Mouse (Mus musculus) R1 (cell line): ENCODE data around the gene Mgat1.

Source experiments
- DNase-seq: peaks from one replicate; pipeline ENCODE4 v3.0.0-alpha.2; 2018; ENCODE audit warnings: low read depth, low spot score

Gene Mgat1

DNA sequence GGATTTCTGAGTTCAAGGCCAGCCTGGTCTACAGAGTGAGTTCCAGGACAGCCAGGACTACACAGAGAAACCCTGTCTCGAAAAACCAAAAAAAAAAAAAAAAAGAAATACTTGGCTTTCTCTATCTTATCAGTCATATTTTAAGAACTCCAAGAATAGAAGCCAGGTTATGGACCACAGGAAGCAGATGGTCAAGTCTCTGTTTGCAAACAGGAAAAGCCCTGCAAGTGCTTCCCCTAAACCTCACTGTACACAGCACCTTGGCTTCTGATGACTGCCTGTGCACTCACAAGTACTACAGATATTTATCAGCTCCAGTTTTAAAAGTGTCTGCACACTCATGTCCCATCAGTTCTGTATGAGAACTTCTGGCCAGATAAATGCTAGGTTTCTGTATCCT lies 2.5 kb upstream of the Mgat1 start:
- no peak for DNase-seq

DNA sequence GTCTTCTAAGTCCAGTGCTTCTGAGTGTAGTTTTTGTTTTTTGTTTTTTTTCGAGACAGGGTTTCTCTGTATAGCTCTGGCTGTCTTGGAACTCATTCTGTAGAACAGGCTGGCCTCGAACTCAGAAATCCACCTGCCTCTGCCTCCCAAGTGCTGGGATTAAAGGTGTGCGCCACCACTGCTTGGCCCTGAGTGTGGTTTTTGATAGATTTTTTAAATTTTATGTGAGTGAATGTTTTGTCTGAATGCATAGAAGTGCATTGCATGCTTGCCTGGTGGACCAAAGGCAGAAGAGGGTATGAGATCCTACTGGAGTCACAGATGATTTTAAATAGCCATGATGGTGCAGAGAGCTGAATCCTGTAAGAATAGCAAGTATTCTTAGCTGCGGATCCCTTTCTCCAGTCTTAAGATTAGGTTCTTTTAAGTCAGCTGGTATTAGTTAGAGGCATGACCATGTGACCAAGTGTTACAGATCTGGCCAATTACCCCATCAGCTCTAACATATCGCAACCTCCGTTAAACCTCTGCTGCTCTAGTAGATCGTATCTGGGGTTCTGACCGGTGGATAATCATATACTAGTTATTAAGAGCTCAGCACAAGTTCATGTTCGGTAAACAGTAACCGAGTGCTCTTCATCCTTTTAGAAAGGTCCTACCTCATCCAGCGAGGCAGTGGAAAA lies 906 bp upstream of the Mgat1 start:
- no peak for DNase-seq

DNA sequence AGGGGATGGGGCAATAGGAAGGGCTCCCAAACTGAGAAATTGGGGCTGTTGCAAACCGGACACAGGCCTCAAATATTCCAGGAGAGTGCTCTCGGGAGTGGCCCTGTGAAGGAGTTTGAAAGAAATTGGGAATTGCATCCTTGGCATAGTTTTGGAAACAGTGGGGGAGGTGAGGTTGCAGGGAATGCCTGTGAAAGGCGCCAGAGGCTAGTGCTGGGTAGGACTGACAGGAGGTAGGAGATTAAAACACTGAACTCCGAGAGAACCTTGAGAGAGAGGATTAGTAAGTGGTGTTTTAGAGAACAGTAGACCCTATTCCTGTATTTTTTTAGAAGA lies 572 bp downstream of the Mgat1 start:
- no peak for DNase-seq

DNA sequence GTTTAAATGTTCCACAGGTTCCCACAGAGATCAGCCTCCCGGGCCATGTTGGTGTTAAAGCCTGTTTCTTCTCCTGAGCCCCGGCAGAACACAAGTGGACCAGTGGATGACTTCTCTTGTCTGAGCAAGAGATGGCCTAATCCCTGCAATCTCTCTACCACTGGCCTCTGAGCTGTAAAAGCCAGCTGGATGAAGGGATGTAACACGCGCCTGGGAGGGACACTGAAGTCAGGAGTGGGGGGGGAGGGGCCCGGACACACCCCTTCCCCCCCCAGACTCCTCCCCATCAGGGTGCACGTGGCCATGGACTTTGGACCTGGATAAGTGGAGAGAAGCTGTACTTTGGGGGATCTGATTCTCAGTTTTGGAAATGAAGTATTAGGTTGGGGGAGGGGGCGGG lies 1.2 kb downstream of the Mgat1 start:
- DNase-seq, result peak; percentile 72

DNA sequence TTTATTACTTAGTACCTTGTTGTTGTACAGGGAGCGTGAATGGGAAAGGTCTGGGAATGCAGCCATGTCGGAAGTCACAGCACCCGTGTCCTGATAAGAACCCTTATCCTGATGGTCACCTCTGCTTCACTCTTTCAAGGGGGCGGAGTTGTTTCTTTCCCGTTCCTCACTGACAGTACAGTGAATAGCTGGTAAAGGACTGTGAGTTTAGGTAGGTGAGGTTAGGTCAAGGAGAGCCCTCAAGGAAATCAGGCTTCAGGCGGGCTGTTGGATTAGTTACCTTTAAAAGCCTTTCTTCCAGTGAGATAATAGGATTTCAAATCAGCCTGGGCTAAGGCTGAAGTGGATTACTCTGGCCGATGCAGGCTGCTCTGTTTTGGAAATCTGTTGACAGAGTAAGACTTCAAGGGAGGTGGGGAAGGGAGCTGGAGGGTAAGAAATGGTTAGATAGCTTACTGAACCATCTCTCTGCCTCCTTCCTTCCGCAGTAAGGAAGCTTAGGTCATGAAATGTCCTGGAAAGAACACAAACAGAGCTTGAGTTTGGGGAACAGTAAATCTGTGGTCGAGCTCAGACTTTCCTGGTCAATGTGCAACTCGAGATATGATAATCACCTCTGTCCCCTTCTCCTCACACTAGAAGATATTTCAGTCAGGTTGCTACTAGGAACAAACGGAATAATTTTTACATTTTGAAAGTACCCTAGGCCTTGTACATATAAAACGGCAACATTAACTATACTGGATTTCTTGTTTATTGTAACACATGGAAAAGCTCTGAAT lies 1.8 kb downstream of the Mgat1 start:
- DNase-seq, result no peak

DNA sequence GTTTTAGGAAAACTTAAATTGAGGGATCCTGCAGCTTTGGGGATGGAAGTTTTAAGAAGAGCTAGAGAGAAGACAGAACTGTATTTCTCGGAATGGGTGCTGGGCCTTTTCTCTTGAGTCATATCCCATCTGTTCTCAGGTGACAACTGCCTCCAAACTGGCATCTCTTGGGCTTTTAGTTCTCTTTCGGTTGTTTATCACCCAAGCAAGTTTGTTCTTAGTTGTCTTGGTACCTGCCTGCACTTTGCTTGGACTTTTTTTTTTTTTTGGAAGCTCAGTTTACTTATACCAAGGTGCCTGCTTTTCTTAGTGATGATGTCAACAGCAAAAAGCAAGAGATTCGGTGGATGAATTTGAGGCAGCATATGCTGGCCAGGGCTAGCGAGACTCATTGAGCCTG lies 2.5 kb downstream of the Mgat1 start:
- DNase-seq, result no peak

DNA sequence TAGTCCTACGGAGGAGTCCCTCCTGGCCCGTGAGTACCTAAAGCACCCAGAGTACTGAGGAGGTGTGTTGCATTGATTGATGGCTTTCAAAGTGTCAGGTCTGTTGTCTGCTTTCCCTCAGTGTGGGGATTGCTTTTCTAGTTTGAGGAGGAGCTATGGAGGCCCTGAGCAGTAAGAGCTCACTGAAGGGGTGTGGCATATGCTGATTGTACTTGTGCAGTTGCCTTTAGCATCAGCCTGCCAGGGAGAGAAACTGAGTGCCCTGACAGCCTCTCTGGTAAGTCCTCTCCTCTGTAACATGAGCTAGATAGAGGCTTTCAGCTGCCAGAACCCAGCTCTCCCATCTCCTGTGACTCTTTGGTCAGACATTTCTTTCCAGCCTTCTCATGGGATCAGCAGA lies 3.3 kb downstream of the Mgat1 start:
- DNase-seq, result peak; percentile 23

DNA sequence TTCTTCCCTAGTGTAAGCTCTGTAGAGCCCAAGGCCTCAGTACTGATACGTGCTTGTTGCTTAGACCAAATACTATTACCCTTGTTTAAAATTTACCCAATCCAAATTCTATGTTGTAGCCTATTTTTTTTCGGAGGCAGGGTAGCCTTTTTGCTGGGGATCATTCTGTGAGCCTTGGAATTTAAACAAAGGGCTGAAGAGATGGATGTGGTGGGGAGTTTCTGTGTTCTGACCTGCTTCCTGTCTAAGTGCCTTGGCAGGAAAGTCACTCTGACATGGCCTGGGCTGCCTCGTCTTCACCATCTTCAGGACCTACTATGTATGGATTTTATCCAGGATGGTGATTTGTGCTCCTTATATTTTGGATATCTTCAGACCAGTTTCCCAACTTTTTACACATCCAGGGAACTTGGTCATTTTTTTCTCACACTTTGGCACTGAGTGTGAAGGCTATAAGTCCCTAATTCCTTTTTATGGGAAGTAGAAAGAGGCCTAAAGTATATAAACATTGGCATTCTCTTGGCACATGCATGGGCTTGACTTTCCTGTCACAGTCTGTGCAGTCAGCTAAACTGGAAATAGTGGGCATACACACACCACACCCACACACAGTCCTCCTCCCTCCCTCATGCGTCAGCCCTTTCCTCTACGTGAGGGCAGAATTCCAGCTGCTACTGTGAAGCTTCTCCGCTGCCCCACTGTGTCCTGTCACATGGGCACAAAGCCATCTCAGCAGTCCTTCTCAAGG lies 4.4 kb downstream of the Mgat1 start:
- no peak for DNase-seq

DNA sequence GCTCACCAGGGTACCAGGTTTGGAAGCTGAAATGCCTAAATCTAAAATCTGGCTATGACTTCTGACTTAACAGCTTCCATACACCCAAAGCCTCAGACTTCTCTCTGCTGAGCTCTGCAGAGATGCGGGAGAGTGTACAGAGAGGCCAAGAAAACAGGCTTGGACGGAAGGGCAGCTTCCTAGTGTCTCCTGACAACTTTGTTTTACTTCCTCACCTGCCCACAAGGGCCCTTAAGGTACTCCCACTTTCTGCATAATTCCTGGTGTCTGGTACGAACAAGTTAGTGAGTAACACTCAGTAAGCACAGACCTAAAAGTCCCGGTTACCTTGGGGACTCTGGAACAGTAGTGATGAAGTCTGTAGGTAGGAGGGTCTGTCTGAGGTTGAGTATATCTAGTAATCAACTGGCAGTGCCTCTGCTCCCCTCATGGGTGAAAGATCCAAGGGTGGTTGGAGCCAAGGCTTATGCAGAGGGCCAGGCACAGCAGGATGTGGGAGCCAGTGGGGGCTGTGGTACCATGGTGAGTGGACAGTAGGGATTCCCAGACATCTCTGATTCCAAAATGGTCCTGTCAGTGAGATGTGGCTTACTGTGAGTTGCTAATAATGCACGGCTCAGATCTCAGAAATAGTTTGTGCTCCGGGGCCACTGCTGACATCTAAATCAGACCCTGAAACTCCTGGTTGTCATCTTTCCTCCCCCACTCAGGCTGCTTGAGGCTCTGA lies 5.1 kb downstream of the Mgat1 start:
- no peak for DNase-seq

DNA sequence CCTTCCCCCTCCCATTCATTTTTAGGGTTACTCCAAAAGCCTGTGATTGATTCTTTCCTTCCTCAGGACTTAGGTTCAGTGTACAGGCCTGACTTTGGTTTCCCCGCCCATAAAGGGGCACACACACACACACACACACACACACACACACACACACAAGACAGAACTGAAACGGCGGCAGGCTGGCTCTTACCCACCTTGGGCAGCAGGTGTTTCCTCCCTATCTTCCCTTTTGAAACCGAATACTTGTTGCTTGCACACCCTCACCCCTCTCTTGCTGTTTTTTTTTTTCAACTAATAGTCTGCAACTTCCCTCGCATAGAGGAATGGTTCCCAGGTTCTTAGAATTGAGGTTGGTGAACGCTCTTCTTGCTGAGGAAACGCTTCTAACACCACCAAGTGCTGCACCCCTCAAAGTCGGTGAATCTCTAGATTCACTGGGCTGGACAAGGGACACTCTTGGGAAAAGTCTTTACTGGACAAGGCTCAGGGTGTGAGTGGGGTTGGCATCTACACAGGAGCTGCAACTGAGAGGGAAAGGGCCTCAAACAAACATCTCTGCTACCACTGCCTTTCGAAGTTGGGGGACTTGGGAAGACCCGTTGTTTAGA lies 5.9 kb downstream of the Mgat1 start:
- DNase-seq, result no peak

DNA sequence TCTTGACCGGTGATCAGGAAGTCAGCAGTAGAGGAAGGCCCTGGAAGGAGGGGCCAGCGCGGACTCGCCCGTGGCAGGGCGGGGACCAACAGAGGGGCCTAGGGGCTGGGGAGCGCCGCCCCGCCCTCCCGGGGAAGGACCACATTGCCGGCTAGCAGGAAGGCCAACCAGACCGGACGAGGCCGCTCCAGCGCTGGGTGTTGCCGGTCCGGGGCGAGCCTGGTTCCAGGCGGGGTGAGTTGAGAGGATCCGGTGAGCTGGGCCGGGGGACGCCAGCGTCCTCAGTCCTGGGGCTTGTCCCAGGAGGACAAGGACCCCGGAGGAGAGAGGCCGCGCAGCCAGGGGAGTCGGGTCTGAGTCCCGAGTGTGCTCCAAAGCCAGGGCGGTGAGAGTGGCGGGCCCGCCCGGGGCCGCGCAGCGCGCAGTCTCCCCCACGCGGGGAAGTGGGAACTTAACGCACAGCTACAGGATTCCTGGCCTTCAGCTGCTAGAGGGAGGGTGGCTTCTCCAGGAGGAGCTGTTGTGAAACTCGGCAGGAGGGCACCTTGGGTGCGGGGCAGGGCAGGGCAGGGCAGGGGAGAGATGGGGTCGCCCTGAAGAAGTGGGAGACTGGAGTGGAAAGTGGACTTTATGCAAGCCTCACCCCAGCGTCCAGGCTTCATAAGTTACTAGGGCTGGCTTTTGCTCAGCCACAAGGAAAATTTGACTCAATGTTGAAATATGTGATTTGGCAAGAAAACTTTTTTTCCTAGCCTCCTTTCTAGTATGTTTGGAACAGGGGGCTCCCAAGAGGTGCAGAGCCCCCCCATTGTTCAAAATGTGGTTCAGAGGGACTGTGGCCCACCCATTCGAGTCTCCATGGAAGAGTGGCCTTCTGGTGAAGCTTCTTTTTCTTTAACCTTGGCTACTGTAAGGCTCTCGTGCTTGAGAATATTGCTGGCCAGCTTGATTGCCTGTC lies 6.7 kb downstream of the Mgat1 start:
- peak; percentile 51 for DNase-seq

DNA sequence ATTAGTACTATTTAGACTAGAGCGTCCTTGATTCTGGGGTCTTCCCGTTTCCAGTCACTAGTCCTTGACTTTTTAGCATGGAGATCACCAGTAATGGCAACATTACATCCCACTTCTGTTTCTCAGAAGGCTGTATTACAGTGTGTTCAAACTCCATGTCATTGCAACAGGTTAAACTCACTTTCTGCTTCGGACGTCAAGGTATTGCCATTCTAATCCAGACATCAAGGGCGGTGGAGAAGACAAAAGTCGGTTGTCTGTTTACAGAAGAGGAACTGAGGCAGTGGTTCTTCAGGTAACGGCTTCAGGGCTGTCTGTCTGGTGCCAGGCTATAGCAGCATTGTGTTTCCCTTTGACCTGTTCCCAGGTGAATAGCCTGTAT lies 7.4 kb downstream of the Mgat1 start:
- no peak for DNase-seq

DNA sequence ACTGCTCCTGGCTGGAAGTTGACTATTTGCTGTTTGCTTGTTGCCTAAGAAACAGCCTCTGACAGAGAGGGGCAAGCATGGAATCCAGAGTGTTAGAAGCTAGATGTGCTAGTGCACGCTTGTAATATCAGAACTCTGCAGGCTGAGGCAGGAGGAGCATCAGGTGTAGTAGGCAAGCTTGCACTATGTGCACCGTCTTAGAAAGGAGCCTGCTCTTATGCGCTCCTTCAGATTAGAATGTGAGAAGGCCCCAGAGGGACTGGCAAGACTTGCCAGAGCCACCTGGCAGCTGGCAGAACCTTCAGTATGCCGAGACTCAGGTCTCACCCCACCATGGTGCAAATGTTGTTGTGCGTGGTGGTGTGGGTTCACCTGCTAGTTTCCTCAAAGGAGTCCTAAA lies 8.1 kb downstream of the Mgat1 start:
- no peak for DNase-seq

DNA sequence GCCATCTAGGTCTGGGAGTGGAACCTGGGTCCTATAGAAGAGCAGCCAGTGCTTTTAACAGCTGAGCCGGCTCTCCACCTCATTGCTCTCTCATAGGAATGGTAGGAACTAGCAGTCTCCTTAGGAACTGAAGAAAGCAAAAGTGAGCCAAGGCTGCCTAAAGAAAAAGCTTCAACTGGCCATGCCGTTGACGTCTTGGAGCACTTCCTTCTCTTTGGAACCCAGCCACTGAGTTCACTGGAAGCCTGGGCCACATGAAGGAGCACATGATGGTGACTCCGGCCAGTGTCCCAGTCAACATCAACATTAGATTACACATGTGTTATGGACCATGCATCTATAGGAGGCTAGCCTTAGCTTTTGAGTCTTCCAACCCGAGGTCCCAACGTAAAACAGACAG lies 9.0 kb downstream of the Mgat1 start:
- no peak for DNase-seq

DNA sequence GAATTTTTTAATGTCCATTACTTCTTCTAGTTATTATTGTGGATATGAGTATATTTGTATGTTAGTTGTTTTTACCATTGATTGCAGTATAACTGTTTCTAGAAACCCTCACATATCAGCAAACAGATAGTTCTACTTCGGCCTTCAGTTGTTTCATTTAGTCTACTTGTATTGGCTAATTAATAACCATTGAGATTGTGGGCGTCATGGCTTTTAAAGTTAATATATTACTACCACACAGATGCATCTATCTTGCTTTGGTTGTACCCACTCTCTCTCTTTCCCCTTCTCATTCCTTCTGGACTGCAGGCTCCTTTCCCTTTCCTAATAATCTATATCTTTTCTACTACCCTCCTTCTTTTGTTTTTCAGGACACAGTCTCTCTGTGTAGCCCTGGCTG lies 15.3 kb downstream of the Mgat1 start:
- no peak for DNase-seq

DNA sequence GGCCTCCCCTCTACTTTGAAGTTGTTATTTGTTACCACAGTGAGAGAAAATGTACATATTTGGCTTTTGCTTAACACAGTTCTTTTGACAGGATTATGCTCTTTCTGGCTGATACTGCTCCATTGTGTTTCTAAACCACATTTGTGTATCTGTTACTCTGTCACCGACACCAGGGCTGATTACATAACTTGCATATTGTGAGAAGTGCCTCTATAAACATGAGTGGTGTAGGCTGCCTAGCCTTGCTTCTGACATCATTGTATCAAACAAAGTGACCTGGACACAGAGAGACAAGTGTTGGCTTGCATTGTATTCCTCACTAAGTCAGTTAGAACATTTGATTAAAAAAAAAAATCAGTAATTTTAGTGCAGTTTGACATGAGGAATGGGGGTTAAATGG lies 15.8 kb downstream of the Mgat1 start:
- DNase-seq, result no peak

DNA sequence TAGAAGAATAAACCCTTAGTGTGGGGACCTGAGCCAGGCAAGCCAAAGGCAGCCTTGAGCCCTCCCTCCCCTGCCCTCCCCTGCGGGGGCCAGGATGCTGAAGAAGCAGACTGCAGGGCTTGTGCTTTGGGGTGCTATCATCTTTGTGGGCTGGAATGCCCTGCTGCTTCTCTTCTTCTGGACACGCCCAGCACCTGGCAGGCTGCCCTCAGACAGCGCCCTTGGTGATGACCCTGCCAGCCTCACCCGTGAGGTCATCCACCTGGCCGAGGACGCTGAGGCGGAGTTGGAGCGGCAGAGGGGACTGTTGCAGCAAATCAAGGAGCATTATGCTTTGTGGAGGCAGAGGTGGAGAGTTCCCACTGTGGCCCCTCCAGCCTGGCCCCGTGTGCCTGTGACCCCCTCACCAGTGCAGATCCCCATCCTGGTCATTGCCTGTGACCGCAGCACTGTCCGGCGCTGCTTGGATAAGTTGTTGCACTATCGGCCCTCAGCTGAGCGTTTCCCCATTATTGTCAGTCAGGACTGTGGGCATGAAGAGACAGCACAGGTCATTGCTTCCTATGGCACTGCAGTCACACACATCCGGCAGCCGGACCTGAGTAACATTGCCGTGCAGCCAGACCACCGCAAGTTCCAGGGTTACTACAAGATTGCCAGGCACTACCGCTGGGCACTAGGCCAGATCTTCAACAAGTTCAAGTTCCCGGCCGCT lies 16.8 kb downstream of the Mgat1 start:
- DNase-seq, result no peak

DNA sequence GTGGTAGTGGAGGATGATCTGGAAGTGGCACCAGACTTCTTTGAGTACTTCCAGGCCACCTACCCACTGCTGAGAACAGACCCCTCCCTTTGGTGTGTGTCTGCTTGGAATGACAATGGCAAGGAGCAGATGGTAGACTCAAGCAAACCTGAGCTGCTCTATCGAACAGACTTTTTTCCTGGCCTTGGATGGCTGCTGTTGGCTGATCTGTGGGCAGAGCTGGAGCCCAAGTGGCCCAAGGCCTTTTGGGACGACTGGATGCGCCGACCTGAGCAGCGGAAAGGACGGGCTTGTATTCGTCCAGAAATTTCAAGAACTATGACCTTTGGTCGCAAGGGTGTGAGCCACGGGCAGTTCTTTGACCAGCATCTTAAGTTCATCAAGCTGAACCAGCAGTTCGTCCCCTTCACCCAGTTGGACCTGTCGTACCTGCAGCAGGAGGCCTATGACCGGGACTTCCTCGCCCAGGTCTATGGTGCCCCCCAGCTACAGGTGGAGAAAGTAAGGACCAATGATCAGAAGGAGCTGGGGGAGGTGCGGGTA lies 17.4 kb downstream of the Mgat1 start:
- peak; percentile 65 for DNase-seq

DNA sequence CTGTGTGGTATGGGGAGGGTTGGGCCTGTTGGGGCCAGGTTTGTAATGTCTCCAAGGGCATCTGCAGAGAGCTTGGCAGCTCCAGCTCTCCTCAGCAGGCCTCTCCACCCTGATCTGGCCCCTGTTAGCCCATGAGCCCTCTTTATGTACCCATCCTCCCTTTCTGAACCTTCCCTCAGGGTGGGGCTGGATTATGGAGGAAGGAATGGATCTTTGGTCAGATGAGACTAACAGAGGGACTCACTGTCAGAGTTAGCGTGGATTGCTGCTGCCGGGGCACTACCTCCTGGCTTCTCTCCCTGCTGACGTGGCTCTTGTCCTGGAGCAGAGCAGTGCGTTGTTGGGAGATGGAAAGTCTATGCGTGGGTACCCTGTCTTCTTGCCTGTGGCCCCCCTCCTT lies 18.3 kb downstream of the Mgat1 start:
- no peak for DNase-seq

DNA sequence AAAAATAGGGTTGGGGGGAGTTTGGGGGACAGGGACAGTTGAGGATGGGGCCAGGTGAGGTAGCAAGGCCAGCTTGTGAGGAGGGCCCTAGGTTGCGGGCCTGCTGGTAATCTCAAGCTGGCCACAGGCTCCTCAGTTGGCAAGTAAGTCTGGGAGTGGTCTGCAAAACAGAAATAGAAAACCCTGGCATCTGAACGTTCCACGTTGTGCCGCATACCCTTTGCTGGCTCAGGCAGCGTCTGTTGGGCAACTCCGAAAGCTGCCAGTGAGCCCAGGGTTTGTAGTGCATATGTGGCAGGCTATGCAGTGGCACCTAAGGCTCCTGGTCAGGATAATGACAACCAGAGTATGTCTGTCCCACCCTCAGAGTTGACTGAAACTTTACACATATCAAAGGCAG lies 19.2 kb downstream of the Mgat1 start:
- no peak for DNase-seq
